Mouse (Mus musculus) liver, embryonic 11.5 days (tissue): Measurements from ENCODE around the gene Gtf2e1. TPM values are rescaled to one million over a fixed set of nuclear protein-coding genes. Genes with fewer than 3 reads are reported as not detected.

Experiments
- polyA plus RNA-seq: library from polyadenylated mRNA; unstranded; fragments of >200 nt; fragmentation: Nextera tagmentation; extraction: Ambion mirVana; gene quantifications from 2 replicates; pipeline ENCODE4 v1.2.1, GENCODE M21; 2014

The Gtf2e1 gene
- polyA plus RNA-seq, 1 experiment from 2014 or later = 29.2 TPM

Other genes starting within 250 kb of the Gtf2e1 start
- gene Stxbp5l, start 154.8 kb downstream of the Gtf2e1 start, polyA plus RNA-seq = 0.25 and 0.26 TPM in 2 replicates
- gene Rabl3, start 96 bp upstream of the Gtf2e1 start, polyA plus RNA-seq = 29.6 and 33.5 TPM in 2 replicates
- gene Hgd, start 40.4 kb upstream of the Gtf2e1 start, polyA plus RNA-seq = 13.6 and 13.7 TPM in 2 replicates
- 67.6 and 72.2 TPM in 2 replicates for gene Ndufb4, start 114.7 kb upstream of the Gtf2e1 start, polyA plus RNA-seq
- gene Fstl1, start 237.1 kb upstream of the Gtf2e1 start, polyA plus RNA-seq = 107 and 118 TPM in 2 replicates